Mouse (Mus musculus) left cerebral cortex, postnatal 36 days (tissue): Measurements from ENCODE around the gene Rfx8. TPM values are rescaled to one million over a fixed set of nuclear protein-coding genes. Genes with fewer than 3 reads are reported as not detected.

Experiments
- total RNA-seq, 2 experiments: library from RNA; stranded (reverse); gene quantifications; 2 replicates each; pipeline ENCODE4 v1.2.3; 2021

Gene Rfx8
- total RNA-seq, 2 experiments from 2014 or later: 0.32 TPM; not detected in 1

Other genes with a start within 250 kb of the Rfx8 start
- gene Tbc1d8, start 242.2 kb downstream of the Rfx8 start, total RNA-seq: 10 to 100 TPM; 16.9 to 19.3 TPM
- gene Cnot11, start 186.0 kb downstream of the Rfx8 start, total RNA-seq: 10 to 100 TPM; 24.8 to 25.9 TPM
- 10 to 100 TPM; 29.1 to 35.2 TPM for gene Rnf149, start 143.6 kb downstream of the Rfx8 start, total RNA-seq
- gene Creg2, start 69.5 kb downstream of the Rfx8 start, total RNA-seq: 10 to 100 TPM; 83.7 to 91.5 TPM
- not detected for gene Gm3646, start 84.3 kb upstream of the Rfx8 start, total RNA-seq
- gene Map4k4, start 179.9 kb upstream of the Rfx8 start, total RNA-seq: 100 to 1,000 TPM; 103 to 130 TPM